Mouse (Mus musculus): ENCODE data around the gene Tent5b.
A peak's percentile ranks its signal among the peaks of the same experiment; 100 is the strongest.
"Not testable (repeated sequence)": the region's sequence is repeated elsewhere in the genome, so short reads cannot be mapped to it uniquely, and the experiment has no call there.

The Tent5b gene

GRCm38 (mm10) chr4:133498160-133498724 is 18.3 kb downstream of the Tent5b start, which contains the start of gene Trnp1:
Trnp1 (minus strand) TSS chr4:133498550.
- DNase-seq (ENCODE audit: inconsistent age in 2 of 2, low spot score in 1 of 2): peak; percentile 69 to 79

DNA sequence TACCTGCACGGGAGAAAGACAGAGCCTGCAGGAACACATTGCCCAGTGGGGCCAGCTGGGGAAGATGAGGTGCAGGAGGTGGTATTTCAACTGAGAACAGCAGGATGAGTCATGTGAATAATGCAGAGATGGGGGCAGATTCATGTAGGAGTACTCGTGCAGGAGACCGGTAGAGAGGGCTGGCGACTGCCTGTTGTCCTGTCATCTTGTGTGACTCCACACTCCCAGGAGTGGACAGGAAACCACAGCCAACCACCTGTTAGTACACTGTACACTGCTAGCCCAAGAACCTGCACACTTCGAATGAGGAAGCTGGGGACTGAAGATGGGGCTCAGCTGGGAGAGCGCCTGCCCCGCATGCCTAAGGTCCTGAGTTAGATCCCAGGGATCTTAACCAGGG is 21.6 kb downstream of the Tent5b start:
- DNase-seq (ENCODE audit: inconsistent age in 2 of 2, low spot score in 1 of 2): no peak

GRCm38 (mm10) chr4:133504300-133504699 is 24.4 kb downstream of the Tent5b start:
- no peak for DNase-seq (ENCODE audit: inconsistent age in 2 of 2, low spot score in 1 of 2)

DNA sequence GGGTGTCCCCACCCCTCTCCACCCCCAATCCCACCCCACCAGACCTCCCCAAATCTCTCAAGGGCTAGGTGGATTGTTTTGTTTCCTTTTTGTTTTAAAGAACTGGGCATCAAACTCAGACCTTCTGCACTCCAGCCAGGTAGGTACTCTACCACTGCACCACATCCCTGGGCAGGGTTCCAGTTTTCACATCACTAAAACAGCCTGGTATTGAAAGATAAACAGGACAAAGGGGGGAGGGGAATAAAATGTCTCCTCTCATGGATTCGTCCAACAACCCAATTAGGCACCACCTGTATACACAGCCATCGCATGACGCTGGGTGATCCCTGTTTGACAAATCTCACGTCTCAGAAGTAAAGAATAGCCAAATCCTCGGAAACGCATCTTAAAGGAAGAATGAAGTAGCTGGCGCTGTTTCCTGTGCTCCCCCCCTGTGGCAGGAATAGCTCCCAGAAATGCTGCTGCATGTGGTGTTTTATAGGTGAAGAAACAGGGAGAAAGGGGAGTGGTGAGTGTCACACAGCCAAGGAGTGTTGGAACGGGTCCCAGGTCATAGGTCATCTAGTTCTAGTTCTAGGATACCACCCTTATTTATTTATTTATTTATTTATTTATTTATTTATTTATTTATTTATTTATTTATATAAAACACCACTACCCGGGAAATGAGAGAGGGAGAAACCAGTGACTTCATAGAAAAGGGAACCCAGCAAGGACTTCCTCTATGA is 25.0 kb downstream of the Tent5b start:
- no peak for DNase-seq (ENCODE audit: inconsistent age in 2 of 2, low spot score in 1 of 2)

DNA sequence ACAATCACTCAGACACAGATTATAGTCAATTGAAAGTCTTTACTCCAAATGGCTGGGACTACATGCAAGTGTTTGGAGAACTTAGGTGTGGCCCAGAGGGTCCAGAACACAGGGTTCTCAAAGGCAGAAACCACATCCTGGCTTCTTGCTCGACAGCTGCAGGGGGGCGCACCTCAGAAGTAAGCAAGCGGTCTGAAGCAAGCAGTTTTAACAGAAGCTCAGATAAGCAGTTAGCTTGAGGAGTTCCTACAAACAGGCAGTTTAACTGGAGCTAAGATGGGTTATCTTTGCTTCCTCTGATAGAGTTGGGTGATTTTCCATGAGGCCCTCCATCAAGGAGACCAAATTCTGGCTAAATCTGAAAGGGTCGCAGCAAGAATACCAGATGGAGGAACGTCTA is 26.6 kb downstream of the Tent5b start:
- no peak for DNase-seq (ENCODE audit: inconsistent age in 2 of 2, low spot score in 1 of 2)

DNA sequence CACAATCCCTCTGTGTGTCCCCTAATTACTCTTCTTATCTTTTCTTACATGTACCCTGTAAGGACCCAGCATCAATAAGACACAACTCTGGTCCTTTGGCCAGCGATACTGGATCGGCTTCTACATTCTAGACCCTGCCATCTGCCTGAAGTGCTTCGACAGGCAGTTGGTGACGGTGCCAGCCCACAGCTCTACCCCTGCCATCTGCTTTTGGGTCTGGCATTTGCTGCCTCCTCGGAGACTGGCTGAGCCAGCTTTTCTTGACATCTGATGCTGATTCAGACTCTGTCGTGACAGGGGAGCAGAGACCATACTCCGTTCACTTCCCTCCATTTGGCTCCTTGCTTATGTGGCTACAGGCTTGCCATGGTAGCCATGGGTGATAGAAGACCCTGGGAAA is 29.1 kb downstream of the Tent5b start:
- DNase-seq (ENCODE audit: inconsistent age in 2 of 2, low spot score in 1 of 2): no peak

GRCm38 (mm10) chr4:133511050-133511449 is 31.1 kb downstream of the Tent5b start:
- DNase-seq (ENCODE audit: inconsistent age in 2 of 2, low spot score in 1 of 2): no peak

DNA sequence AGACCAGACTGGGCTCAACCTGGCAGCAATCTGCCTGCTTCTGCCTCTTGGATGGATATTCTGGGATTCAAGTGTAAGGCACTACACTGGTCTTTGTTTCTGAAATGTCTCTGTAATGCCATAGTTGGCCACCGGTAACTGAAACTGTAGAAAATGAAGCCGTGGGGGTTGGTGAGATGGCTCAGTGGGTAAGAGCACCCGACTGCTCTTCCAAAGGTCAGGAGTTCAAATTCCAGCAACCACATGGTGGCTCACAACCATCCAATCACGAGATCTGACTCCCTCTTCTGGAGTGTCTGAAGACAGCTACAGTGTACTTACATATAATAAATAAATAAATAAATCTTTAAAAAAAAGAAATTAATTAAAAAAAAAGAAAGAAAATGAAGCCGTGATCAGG is 32.6 kb downstream of the Tent5b start:
- DNase-seq (ENCODE audit: inconsistent age in 2 of 2, low spot score in 1 of 2): not testable (repeated sequence)

GRCm38 (mm10) chr4:133512972-133513371 is 33.0 kb downstream of the Tent5b start:
- DNase-seq (ENCODE audit: inconsistent age in 2 of 2, low spot score in 1 of 2): peak; percentile 80 to 93

DNA sequence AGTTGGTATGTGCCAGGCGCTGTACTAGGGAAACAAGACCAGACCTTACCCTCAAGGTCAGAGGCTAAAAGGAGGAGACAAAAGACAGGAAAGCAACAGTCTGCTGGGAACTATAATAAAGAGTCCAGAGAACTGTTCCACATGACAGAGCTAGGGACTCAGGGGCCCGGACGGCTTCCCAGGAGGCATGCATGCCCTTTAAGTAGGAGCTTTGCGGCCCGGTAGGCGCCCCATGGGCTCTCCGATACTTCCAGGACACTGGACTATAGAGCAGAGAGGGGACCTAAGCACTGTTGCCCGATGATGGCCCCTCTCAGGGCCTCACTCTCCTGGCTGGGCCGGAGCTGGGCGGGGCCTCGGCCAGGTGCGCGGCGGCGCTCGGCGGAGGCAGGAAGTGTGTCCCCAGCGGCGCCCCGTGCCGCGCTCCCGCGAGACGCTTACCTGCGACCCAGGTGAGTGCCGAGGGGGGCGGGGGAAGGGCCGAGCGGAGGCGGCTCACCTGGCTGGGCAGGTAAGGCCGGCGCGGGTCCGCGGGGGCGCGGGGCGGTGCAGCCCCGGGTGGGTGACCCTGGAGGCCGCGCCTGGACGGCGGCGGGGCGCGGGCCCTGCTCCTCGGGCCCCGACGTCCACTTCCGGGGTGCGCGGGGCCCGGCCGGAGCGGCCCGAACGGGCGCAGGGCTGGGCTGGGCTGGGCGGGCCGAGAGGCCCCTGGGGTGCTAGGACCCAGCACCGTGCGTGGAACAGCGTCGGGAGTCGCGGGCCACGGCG is 38.9 kb downstream of the Tent5b start, which contains the start of gene Kdf1:
Gene Kdf1 (plus strand): TSS at position 363 of the 768 bp plus-strand sequence.
- DNase-seq (ENCODE audit: inconsistent age in 2 of 2, low spot score in 1 of 2): no peak

DNA sequence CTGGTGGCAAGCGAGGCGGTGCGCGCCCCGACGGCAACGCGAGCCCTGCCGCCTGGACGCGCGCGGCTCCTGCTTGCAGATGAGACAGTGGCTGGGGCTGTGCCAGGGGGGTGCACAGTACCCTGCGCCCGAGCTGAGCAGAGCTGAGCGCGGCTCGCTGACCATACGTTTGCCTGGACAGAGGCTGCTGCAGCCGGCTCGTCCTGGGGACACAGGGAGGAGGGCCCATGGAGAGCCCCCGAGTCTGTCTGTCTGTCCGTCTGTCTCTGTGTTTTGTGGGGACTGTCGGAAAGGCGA is 39.4 kb downstream of the Tent5b start:
- peak in 1 of 2 experiments; percentile 47 for DNase-seq (ENCODE audit: inconsistent age in 2 of 2, low spot score in 1 of 2)

GRCm38 (mm10) chr4:133521502-133521901 is 41.6 kb downstream of the Tent5b start:
- no peak for DNase-seq (ENCODE audit: inconsistent age in 2 of 2, low spot score in 1 of 2)

DNA sequence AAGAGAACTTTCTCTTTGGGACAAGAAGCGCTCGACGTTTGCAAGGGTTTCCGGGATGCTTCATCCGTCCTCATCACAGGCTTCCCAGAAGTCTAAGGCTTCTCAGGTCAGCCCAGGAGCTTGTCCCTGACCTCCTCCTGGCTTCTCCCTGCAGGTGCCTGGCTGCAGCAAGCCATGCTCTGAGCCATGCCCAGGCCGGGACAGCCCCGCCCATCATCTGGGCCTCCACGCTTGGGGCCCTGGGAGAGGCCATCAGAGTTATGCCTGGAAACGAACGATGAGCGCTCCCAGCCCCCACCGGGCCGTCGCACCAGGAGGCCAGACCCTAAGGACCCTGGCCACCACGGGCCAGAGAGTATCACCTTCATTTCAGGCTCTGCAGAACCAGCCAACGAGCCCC is 47.9 kb downstream of the Tent5b start:
- no peak for DNase-seq (ENCODE audit: inconsistent age in 2 of 2, low spot score in 1 of 2)

DNA sequence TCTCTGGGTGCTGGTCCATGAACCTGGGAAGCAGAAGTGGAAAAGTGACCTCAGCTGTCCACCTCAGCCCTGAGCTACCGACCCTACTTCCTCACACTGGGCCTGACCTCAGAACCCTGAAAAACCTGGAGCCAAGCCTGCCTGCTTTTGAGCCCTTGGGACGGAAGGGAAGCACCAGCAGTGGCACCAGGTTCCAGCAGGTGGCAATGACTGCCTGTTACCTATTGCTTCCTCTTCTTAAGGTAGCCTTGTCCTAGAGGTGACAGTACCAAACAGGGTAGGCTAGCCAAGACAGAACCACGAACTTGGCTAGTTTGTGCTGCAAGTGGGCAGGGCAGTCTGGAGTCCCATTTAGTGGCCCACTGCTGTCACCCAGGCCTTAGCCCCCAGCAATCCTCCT is 52.8 kb downstream of the Tent5b start:
- DNase-seq (ENCODE audit: inconsistent age in 2 of 2, low spot score in 1 of 2): no peak

GRCm38 (mm10) chr4:133536081-133536480 is 56.1 kb downstream of the Tent5b start:
- no peak for DNase-seq (ENCODE audit: inconsistent age in 2 of 2, low spot score in 1 of 2)

GRCm38 (mm10) chr4:133536652-133537051 is 56.7 kb downstream of the Tent5b start:
- DNase-seq (ENCODE audit: inconsistent age in 2 of 2, low spot score in 1 of 2): peak; percentile 84 to 89
